Mouse (Mus musculus): ENCODE results near the gene Mrpl53.

Gene Mrpl53

DNA sequence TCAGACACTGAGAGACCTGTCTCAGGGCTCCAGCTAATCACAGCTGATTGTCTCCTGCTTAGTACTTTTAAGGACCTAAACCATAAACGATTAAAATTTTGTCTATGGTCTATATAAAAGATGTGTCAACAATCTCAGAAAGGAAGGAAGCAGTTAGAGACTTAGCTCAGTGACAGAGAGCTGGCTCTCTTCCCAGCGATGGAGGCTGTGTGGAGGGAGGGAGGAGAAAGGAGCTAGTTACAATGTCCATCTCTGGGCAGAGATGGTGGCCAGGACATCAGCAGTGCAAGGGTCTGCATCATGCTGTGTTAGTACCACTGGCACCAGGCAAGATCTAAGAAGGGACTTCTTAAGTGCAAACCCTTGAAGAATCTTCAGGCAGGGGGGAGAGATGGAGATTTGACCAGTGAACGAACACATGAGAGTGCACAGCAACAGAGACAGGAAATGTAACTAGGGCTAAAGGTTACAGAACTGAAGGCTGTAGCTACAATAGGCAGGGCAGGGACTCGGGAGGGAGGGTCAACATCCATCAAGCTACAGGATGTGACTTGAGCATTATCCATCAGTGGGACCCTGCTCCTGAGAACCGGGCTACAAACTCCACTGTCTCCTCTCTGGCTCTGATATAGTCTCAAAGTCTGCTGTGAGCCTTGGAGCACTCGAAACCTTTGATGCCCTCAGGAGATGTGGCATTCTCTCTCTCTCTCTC is 16.3 kb upstream of the Mrpl53 start:
- DNase-seq (ENCODE audit: low read depth, low spot score), result no peak

DNA sequence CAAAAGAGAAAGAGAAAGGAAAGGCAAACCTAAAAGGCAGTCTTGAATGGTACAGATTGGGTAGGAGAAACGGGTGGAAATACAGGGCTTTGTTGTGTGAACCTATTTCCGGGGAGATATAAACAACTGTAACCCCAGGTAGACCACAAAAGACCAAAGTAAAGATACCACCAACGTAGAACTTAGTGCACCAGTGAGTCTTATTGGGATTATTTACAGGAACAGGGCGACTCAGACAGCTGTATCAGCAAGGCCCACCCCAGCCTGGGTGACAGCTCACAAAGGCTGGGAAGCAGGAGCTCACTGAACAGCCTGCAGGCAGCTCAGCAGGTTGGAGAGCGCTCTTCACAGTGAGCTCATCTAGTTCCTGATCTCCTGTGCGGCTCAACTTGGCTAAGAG is 12.9 kb upstream of the Mrpl53 start:
- no peak for DNase-seq (ENCODE audit: low read depth, low spot score)

DNA sequence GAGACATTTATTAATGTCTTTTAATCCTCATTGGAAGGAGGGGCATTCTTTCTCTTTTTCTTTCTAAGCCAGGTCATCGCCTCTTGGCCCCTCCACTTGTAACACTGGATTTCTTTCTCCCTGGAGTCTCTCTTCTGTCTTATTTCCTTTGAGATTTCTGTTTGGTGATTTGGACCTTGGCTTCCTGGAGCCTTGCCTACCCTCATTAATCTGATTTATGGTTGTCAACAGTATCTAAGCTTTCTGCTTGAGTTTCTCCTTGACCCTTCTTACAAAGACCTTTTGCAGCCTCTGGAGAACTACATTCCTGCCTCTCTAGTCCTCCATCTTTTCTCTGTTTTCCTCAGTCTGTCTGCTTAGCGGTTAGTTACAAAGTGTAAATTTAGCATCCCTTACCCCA is 10.4 kb upstream of the Mrpl53 start:
- no peak for DNase-seq (ENCODE audit: low read depth, low spot score)

DNA sequence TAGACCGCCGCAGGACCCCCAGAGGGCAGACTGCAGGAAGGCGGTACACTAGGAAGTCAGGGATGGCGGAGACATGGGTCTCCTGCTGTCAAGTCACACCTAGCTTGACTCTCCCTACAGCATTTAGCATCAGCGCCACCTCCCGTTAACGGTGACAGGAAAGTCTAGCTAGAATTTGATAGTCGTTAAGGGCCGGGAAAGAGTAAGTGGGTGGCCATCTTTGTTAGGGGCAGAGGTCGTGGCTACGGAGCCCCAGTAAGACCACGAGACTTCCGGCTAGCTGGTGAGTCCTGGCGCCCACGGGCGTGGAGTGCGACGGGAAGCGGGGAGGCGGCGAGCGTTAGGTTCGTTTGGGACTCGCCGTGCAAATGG is 7.5 kb upstream of the Mrpl53 start, which contains the start of the genes Ccdc142 and Gm42688:
Ccdc142 (plus strand) TSS at position 286 of the 372 bp plus-strand sequence.
Gm42688 (plus strand) TSS at position 302 of the 372 bp plus-strand sequence.
- peak; percentile 97 for DNase-seq (ENCODE audit: low read depth, low spot score)

DNA sequence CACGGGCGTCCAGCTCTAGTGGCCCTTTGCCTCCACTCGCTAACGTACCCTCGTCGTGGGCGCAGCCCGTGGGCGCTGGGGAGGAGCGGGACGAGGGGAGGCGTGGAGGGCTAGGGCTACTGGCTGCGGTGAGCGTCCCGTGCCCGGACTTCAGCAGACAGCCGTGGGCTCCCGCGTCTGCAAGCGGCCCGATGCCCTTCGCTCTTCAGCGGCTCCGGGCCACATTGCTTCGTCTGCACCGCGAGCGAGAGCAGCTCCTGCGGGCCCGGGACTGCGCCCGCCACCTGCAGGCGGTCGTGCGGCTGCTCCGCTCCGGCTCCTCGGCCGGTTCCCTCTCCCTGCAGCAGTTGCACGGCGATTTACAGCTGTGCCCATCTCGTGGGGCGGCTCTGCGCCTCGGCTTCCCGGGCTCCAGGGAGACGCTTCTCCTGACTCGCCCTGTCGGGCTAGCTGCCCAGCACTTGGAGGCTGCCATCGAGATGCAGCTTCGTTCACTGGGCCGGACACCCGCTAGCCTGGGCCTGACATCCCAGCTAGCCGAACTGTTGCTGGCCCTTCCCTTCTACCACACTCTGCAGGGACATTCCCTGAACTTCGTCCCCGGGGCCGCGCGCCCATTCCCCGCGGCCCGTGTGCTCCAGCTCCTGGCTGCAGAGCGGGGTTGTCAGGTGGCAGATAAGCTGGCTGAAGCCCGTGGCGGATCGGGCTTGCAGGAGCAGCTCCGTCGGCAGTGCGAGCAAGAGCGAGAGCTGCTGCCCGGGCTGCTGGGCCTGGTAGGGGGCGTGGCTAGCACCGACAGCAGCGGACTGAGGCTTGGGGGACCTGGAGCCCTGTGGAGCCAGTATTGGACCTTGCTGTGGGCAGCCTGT is 6.9 kb upstream of the Mrpl53 start:
- no peak for DNase-seq (ENCODE audit: low read depth, low spot score)

DNA sequence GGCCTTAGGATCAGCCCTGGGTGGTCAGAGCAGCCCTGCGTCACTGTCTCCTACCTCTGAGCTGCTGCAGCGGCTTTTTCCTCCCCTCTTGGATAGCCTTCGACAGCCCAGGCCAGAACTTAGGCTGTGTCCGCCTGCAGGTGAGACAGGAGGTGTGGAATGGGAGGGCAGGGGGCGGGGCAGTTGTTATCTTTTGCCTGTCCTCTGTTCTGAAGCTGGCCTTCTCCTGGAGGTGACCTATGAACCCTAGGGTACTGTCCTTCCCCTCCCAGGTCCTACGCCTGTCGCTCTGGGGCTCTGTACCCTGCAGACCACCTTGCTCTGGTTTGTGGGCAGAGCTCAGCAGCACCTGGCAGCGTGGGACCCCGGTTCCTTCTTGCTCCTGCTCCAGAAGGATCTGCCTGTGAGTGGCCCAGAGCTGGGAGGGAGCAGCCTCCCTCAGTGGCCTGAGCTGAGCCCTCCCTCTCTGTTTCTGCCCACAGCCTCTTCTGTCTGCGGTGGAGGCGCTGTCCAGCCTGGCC is 5.7 kb upstream of the Mrpl53 start:
- DNase-seq (ENCODE audit: low read depth, low spot score), result no peak

DNA sequence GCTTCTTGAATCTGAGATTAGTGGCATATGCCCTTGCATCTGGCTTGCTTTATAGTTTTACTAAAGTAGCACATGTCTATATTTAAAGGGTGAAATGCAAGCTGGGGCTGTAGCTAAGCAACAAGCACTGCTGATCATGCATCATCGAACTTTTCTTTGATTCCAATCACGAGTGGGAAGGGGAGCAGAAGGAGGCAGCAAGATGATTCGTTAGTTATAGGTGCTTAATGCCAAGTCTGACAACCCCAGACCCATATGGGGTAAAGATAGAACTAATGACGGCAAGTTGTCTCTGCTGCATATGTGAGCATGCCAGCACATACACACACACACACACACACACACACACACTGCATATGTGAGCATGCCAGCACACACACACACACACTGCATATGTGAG is 4.7 kb upstream of the Mrpl53 start:
- no peak for DNase-seq (ENCODE audit: low read depth, low spot score)

DNA sequence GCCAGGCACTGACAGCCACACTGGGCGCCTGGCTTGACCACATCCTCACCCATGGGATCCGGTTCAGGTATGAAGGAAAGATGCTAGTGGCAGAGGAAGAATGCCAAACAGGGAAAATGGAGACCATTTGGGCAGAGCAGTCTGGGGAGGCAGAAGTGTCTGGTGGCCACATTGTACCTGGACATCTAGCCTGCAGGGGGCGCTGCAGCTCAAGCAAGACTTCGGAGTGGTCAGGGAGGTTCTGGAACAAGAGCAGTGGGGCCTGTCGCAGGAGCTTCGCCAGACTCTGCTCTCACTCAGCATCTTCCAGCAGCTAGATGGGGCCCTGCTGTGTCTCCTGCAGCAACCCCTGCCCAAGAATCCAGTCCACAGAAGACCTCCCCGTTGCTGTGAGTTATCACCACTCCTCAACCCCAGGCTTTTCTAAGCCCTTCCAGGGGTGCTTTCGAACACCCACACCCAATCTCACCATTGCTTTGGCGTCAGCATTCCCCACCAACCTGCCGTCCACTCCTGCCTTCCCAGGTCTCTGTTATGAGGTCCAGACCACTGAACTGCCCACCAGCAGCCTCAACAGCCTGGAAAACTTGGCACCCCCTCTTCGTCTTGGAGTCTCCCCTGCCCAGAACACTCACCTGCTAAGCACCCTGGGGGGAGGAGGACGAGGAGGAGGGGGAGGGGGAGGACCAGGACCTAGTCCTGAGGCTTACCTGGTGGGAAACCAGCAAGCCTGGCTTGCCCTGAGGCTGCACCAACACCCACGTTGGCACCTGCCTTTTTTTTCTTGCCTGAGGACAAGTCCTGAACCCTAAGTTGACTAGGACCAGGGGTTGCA is 1.1 kb upstream of the Mrpl53 start:
- peak; percentile 91 for DNase-seq (ENCODE audit: low read depth, low spot score)

DNA sequence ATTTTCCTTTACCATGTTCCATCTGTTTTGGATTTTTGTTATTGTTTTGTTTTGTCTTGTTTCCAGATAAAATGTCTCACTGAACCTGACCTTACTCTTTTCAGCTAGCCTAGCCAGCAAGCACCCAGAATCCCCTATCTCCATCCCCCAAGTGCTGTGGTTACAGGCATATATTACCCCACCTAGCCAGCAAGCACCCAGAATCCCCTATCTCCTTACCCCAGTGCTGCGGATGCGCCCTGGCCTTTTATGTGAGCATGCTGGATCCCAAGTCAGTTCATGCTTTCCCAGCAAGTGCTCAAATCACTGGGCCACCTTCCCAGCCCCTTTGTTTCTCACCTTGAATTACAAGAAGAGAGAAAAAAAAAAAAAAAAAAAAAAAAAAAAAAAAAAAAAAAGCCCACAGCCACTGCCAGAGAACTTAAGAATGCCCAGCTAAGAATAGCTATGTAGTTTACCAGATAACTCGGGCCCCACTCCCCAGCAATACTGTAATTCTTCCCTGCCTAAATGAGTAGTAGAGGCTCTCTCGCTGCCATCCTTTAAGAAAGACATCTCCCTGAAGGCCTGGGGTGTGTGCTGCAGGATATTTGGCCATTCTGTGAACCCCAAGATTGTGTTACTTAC is 2.8 kb downstream of the Mrpl53 start:
- no peak for DNase-seq (ENCODE audit: low read depth, low spot score)

DNA sequence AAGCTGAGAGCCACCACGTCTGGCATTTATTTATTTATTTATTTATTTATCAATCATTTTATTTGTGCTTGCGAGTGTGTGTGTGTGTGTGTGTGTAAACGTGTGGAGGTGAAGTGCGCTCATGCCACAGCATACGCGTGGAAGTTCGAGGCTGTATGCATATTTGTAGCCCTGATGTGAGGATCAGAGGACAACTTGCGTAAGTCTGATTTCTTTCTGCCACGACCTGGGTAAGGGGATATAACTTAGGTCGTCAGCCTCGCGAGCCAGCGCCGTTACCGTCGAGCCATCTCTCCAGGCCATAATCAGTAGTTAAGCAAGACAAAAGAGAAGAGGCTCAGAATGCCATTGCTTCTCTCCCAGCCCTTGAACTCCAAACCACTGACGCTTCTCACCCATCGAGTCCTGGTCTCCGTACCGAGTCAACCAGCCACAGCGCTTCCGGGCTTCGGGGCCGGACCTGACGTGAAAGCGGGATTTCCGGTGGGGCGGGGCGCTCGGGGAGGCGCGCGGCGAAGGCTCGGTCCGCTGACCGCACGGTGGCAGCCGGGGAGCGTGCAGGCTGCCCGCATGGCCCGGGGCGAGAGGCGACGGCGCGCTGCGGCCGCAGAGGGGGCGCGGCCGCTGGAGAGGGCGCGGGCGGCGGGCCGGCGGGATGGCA is 6.3 kb downstream of the Mrpl53 start, which contains the start of gene Mogs:
Mogs (plus strand) TSS at position 486 of the 661 bp plus-strand sequence.
- peak; percentile 79 for DNase-seq (ENCODE audit: low read depth, low spot score)

DNA sequence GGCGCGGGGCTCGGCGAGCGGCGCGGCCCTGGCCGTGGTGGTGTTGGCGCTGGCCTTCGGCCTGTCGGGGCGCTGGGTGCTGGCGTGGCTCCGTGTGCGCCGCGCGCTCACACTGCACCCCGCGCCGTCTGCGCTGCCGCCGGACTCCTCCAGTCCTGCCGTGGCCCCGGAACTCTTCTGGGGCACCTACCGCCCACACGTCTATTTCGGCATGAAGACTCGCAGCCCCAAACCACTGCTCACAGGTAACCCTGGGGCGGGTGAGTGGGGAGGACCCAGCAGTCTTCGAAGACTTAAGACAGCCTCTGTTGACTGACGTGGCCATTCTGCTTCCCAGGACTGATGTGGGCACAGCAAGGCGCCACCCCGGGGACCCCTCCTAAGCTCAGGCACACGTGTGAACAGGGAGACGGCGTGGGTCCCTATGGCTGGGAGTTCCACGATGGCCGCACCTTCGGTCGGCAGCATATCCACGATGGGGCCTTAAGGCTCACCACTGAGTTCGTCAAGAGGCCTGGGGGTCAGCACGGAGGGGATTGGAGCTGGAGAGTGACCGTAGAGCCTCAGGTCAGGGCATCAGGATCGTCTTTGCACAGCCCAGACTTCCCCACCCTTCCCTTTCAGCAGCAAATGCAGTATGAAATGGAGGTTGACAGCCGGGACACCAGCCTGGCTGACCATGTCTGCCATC is 7.0 kb downstream of the Mrpl53 start:
- no peak for DNase-seq (ENCODE audit: low read depth, low spot score)

DNA sequence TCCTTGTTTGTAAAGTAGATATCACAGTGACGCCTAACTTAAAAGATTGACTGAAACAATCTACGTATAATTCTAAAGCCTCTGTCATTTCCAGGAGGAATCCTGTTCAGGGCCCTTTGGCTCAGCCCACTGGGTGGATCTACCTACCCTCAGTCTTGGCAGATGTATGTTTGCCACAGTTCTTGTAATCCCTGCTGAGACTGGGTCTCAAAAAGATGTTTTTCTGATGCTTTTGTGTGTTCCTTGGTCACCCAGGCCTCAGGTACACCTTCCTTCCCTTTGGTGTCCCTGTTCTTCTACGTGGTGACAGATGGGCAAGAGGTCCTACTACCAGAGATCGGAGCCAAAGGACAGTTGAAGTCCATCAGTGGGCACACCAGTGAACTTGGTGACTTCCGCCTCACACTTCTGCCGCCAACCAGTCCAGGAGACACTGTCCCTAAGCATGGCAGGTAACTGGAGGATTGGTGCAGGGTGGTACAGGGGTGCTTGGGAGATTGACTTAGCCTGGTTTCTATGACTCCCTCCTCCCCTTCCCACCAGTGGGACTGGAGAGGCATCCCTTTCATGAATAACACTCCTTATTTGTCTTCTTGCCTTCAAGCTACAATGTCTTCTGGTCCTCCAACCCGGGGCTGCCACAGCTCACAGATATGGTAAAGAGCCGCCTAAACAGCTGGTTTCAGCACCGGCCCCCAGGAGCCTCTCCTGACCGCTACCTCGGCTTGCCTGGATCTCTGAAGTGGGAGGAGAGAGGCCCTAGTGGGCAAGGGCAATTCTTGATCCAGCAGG is 7.7 kb downstream of the Mrpl53 start:
- DNase-seq (ENCODE audit: low read depth, low spot score), result no peak

DNA sequence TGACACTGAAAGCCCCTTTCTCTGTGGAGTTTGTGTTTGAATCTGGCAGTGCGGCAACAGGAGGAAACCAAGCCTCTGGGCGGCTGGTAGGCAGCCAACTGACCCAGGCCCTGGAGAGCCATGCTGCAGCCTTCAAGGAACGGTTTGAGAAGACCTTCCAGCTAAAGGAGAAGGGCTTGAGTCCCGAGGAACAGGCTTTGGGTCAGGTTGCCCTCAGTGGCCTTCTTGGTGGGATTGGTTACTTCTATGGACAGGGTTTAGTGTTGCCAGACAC is 8.3 kb downstream of the Mrpl53 start:
- DNase-seq (ENCODE audit: low read depth, low spot score), result no peak

DNA sequence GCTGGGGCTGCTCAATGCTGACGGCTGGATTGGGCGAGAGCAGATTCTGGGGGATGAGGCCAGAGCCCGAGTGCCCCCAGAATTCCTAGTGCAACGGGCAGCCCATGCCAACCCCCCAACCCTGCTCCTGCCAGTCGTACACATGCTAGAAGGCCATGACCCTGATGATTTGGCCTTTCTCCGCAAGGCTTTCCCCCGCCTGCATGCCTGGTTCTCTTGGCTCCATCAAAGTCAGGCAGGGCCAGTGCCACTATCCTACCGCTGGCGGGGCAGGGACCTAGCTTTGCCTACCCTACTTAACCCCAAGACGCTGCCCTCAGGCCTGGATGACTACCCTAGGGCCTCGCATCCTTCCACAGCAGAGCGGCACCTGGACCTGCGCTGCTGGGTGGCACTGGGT is 8.8 kb downstream of the Mrpl53 start:
- no peak for DNase-seq (ENCODE audit: low read depth, low spot score)

DNA sequence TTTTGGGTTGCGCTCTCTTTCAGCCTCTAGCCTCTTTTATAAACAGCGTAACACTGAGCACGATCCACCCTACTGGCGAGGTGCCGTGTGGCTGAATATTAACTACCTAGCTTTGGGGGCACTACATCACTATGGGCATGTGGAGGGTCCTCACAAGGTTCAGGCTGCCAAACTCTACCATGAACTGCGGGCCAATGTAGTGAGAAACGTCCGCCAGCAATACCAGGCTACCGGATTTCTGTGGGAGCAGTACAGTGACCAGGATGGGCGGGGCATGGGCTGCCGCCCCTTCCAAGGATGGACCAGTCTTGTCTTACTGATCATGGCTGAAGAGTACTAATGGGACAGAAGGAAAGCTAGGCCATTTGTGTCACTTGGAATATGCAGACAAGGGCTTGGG is 9.5 kb downstream of the Mrpl53 start:
- no peak for DNase-seq (ENCODE audit: low read depth, low spot score)

DNA sequence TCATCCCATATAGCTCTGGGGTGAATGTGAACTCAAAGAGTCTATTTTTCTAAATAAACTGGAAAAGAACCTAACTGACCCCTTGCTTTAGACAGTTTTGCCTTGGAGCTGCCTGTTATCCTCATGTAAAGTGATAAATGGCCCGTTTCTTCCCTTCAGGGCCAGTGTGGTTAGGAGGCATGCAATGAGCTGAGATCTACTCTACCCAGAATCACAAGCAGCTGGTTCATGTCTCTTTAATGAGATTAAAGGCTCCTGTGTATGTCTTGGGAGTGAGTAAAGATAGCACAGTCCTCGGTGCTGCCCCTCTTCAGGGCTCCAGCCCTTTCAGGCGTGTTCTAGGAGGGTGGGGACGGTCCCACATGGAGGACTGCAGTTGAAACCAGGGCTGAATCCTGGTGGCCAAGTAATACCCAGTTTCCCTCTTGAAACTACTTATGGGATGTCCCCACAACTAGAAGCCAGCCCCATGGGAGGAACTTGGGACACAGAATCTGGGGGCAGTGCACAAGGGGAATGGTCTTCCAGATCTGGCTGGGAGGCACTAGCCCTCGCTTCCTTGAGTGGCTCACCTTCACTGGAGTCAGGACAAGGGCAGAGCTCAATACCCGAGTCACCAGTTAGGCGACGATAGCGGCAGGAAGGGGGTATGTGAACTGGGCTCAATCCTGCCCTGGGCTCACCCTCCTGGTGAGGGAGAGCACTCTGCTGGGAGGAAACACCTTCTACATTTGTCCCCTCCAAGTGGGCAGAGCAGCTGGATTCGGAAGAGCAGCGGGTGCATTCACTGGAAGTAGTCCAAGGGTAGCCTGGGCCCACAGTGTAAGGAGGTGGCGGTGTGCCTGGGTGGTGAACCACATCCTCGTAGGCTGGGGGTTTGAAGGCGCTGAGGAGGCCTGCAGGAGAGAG is 10.2 kb downstream of the Mrpl53 start:
- DNase-seq (ENCODE audit: low read depth, low spot score), result no peak

DNA sequence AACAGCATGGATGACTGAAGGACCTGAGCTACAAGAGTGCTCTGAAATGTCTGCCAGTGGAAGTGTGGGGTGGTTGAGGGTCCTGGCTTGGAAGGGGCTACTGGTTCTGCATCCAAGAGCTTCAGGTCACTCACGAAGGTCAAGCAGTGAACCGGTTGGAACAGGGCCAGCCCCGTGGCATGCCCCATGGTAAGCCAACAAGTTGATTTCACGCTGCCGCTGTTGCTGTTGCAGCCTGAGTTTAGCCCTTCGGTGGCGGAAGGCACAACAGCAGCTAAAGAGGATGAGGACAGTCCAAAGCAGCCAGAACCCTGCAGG is 10.9 kb downstream of the Mrpl53 start:
- DNase-seq (ENCODE audit: low read depth, low spot score), result no peak
